Mouse (Mus musculus) liver, embryonic 14.5 days (tissue): ENCODE measurements around the gene Pgd. TPM values are rescaled to one million over a fixed set of nuclear protein-coding genes. Genes with fewer than 3 reads are reported as not detected.

Experiments used
- ATAC-seq: fragments of 200-750 bp; cut with Nextera tagmentation; 2 replicates; pipeline ENCODE4 v1.8.0; 2017; ENCODE audit warnings: moderate number of reproducible peaks, mild to moderate bottlenecking, moderate library complexity; ENCODE audit not compliant: insufficient read depth
- DNase-seq, 3 experiments: peaks; one replicate each; pipeline ENCODE4 v3.0.0-alpha.2; 2012 to 2013; ENCODE audit warnings: low read depth in 3 of 3, low spot score in 3 of 3
- H3K27ac ChIP-seq: fragments of 300-500 bp; sonication (generic); 2 replicates; pipeline ENCODE4 v1.5.1; 2014; ENCODE audit warnings: moderate library complexity, mild to moderate bottlenecking, control low read depth, inconsistent platforms
- H3K27me3 ChIP-seq: fragments of 300-500 bp; sonication (generic); 2 replicates; pipeline ENCODE4 v1.6.1; 2014; ENCODE audit warnings: mild to moderate bottlenecking, low read length, moderate library complexity; ENCODE audit not compliant: control insufficient read depth, insufficient read depth
- H3K36me3 ChIP-seq: fragments of 300-500 bp; sonication (generic); replicated peaks from 2 replicates; pipeline ENCODE4 v1.6.1; 2014; ENCODE audit warnings: low read depth; ENCODE audit not compliant: control insufficient read depth, insufficient read depth
- H3K4me1 ChIP-seq, 2 experiments: fragments of 200-500 bp in 1 of 2; fragments of 300-500 bp in 1 of 2; sonication (generic) in 1 of 2; replicated peaks; 2 replicates each; pipeline ENCODE4 v1.6.1; 2012 to 2014; ENCODE audit warnings: antibody characterized with exemption in 1 of 2, inconsistent platforms in 1 of 2, low read length in 1 of 2; ENCODE audit not compliant: control insufficient read depth in 2 of 2, insufficient read depth in 2 of 2
- H3K4me2 ChIP-seq: fragments of 300-500 bp; sonication (generic); 2 replicates; pipeline ENCODE4 v1.6.1; 2014; ENCODE audit warnings: low read depth, mild to moderate bottlenecking, control low read depth, moderate library complexity
- H3K4me3 ChIP-seq, 2 experiments: fragments of 200-500 bp in 1 of 2; fragments of 300-500 bp in 1 of 2; sonication (generic) in 1 of 2; 2 replicates each; pipeline ENCODE4 v1.5.1; 2012 to 2014; ENCODE audit warnings: low read depth in 2 of 2, low read length in 2 of 2, mild to moderate bottlenecking in 2 of 2, control low read depth in 1 of 2, inconsistent platforms in 1 of 2, moderate library complexity in 1 of 2; ENCODE audit not compliant: insufficient read depth in 1 of 2
- H3K9ac ChIP-seq: fragments of 300-500 bp; sonication (generic); replicated peaks from 2 replicates; pipeline ENCODE4 v1.6.1; 2014; ENCODE audit warnings: mild to moderate bottlenecking, control low read depth, moderate library complexity
- H3K9me3 ChIP-seq: fragments of 300-500 bp; sonication (generic); 2 replicates; pipeline ENCODE4 v1.6.1; 2016; ENCODE audit warnings: low read length, mixed read lengths; ENCODE audit not compliant: control insufficient read depth
- CTCF ChIP-seq: IDR thresholded peaks from 2 replicates; pipeline ENCODE4 v1.5.1; 2016; ENCODE audit warnings: antibody characterized with exemption, low read depth, control low read depth
- EP300 ChIP-seq: IDR thresholded peaks from 2 replicates; pipeline ENCODE4 v1.6.1; 2016; ENCODE audit warnings: antibody characterized with exemption, low read depth
- WGBS: fragments of 180-500 bp; shearing (Covaris S2); extraction: QIAGEN DNeasy Blood & Tissue Kit; methylation state at CpG from one replicate; pipeline ENCODE4 v1.1.7; 2014; ENCODE audit not compliant: insufficient replicate concordance; 5-methylcytosine and 5-hydroxymethylcytosine counted together
- polyA plus RNA-seq, 2 experiments: library from polyadenylated mRNA; depleted of rRNA in 1 of 2; stranded (reverse) in 1 of 2; unstranded in 1 of 2; fragments of >200 nt; fragmentation: Nextera tagmentation in 1 of 2; extraction: Ambion mirVana in 1 of 2; gene quantifications; 2 replicates each; pipeline versions ENCODE4 v1.2.1 to v1.2.3; 2012 to 2014

The Pgd gene
- polyA plus RNA-seq, 2 experiments: 25.5 to 44.6 TPM

- no peak for TF ChIP-seq EP300
- TF ChIP-seq CTCF: no peak
- ATAC-seq (no peak), DNase-seq (no peak)
- no peaks in the 10 kb centered on the region for H3K4me1 ChIP-seq
- no peak overlapping the region for H3K27ac ChIP-seq
- WGBS: 73% methylated on average over 8 of the region's 8 CpGs
- H3K27me3 ChIP-seq: no peaks in the 10 kb centered on the region
- no peak overlapping the region for H3K4me3 ChIP-seq
- H3K4me2 ChIP-seq: no peak overlapping the region
- H3K9me3 ChIP-seq: no peaks in the 10 kb centered on the region
- H3K9ac ChIP-seq: no peak overlapping the region
- peaks cover 43% of the 10 kb centered on the region for H3K36me3 ChIP-seq
Observed at GRCm38 (mm10) chr4:149157415-149157973, 9.1 kb downstream of the Pgd start.

GRCm38 (mm10) chr4:149155711-149156110 lies 10.9 kb downstream of the Pgd start:
- no peak overlapping the region for H3K4me3 ChIP-seq
- no peak overlapping the region for H3K9ac ChIP-seq
- WGBS: 68% methylated on average over 6 of the region's 6 CpGs
- H3K27me3 ChIP-seq: no peaks in the 10 kb centered on the region
- H3K4me1 ChIP-seq: no peaks in the 10 kb centered on the region
- TF ChIP-seq EP300 (no peak), CTCF (no peak)
- H3K36me3 ChIP-seq: peaks cover 43% of the 10 kb centered on the region
- no peaks in the 10 kb centered on the region for H3K9me3 ChIP-seq
- ATAC-seq (0 out of 2 replicates have a peak, but pooled peaks have one; percentile 7), DNase-seq (no peak)
- no peak overlapping the region for H3K27ac ChIP-seq
- H3K4me2 ChIP-seq: no peak overlapping the region

- DNase-seq (no peak), ATAC-seq (no peak)
- Histone ChIP-seq H3K4me2 (no peak overlapping the region), H3K9me3 (no peaks in the 10 kb centered on the region), H3K4me3 (no peak overlapping the region), H3K9ac (no peak overlapping the region), H3K27me3 (no peaks in the 10 kb centered on the region), H3K36me3 (peaks cover 48% of the 10 kb centered on the region), H3K4me1 (no peaks in the 10 kb centered on the region), H3K27ac (no peak overlapping the region)
- 88% methylated on average over 7 of the region's 7 CpGs for WGBS
- TF ChIP-seq CTCF (no peak), EP300 (no peak)
Observed at GRCm38 (mm10) chr4:149154859-149155258, 11.7 kb downstream of the Pgd start.

- Histone ChIP-seq H3K9me3 (no peaks in the 10 kb centered on the region), H3K4me2 (no peak overlapping the region), H3K27ac (no peak overlapping the region), H3K36me3 (peaks cover 36% of the 10 kb centered on the region), H3K4me3 (no peak overlapping the region), H3K9ac (no peak overlapping the region), H3K27me3 (no peaks in the 10 kb centered on the region), H3K4me1 (peaks cover 0 to 13% of the 10 kb centered on the region in 2 experiments; a peak in 2 of 4 replicates)
- no peak for DNase-seq
- TF ChIP-seq CTCF (no peak), EP300 (no peak)
- WGBS: 79% methylated on average over 11 of the region's 11 CpGs
- no peak for ATAC-seq
Observed at GRCm38 (mm10) chr4:149150721-149151120, 15.8 kb downstream of the Pgd start.

GRCm38 (mm10) chr4:149150256-149150655 lies 16.3 kb downstream of the Pgd start:
- H3K9ac ChIP-seq: no peak overlapping the region
- no peak overlapping the region for H3K27ac ChIP-seq
- H3K27me3 ChIP-seq: no peaks in the 10 kb centered on the region
- H3K4me3 ChIP-seq: no peak overlapping the region
- DNase-seq (no peak), ATAC-seq (peak; percentile 23; the same call in 1 of the 2 replicates)
- H3K4me1 ChIP-seq: peaks cover 0 to 13% of the 10 kb centered on the region in 2 experiments; a peak in 2 of 4 replicates
- H3K4me2 ChIP-seq: no peak overlapping the region
- no peak for TF ChIP-seq EP300
- TF ChIP-seq CTCF: no peak
- no peaks in the 10 kb centered on the region for H3K9me3 ChIP-seq
- 66% methylated on average over 11 of the region's 11 CpGs for WGBS
- peaks cover 32% of the 10 kb centered on the region for H3K36me3 ChIP-seq
